Mouse (Mus musculus): ENCODE data around the gene Rusc2. TPM values are rescaled to one million over a fixed set of nuclear protein-coding genes. Genes with fewer than 3 reads are reported as not detected.

Gene Rusc2
- polyA plus RNA-seq, 1 experiment: not detected

- peaks cover 19% of the 10 kb centered on the region for H3K4me1 ChIP-seq (ENCODE audit: control insufficient read depth, insufficient read depth, low read length)
- H3K27ac ChIP-seq (ENCODE audit: insufficient read depth, low read depth, low read length): no peak overlapping the region
- no peak for TF ChIP-seq CTCF (IDR thresholded peaks at IDR 0.05; ENCODE audit: insufficient read depth, low read depth, low read length)
- TF ChIP-seq POLR2A (IDR thresholded peaks at IDR 0.05; ENCODE audit: insufficient read depth, low read depth, low read length): no peak
- H3K4me3 ChIP-seq (ENCODE audit: insufficient read depth, low read depth, low read length): no peak overlapping the region
- 59% methylated on average over 14 of the region's 14 CpGs for WGBS
Measured at GRCm38 (mm10) chr4:43425197-43425596, 43.4 kb downstream of the Rusc2 start.

DNA sequence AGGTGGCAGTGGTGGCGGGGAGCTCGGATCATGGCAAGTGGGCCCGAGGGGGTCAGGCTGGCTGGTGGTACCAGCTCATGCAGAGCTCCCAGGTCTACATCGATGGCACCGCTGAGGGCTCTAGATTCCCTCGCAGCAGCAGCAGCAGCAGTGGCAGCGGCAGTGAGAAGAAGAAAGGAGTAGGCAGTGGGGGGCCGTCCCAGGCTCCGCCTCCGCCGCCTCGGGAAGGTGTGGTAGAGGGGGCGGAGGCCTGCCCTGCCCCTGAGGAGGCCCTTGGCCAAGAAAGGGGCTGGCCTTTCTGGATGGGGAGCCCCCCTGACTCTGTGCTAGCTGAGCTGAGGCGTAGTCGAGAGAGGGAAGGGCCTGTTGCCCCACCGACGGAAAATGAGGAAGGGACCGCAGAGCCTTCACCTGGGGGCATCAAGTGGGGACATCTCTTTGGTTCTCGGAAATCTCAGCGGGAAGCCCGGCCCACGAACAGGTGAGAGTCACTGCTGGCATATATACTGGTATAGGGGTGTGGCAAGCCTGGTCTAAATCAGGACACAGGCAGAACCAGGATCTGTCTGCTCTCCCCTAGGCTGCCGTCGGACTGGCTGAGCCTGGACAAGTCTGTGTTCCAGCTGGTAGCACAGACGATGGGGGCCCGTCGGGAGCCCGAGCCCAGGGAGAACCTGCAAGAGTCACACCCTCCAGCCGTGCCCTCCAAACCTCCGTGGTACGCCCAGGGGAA is 44.0 kb downstream of the Rusc2 start:
- TF ChIP-seq CTCF (IDR thresholded peaks at IDR 0.05; ENCODE audit: insufficient read depth, low read depth, low read length) (no peak), POLR2A (IDR thresholded peaks at IDR 0.05; ENCODE audit: insufficient read depth, low read depth, low read length) (no peak)
- Histone ChIP-seq H3K27ac (ENCODE audit: insufficient read depth, low read depth, low read length) (no peak overlapping the region), H3K4me3 (ENCODE audit: insufficient read depth, low read depth, low read length) (no peak overlapping the region), H3K4me1 (ENCODE audit: control insufficient read depth, insufficient read depth, low read length) (peaks cover 19% of the 10 kb centered on the region)
- WGBS: 51% methylated on average over 31 of the region's 31 CpGs

DNA sequence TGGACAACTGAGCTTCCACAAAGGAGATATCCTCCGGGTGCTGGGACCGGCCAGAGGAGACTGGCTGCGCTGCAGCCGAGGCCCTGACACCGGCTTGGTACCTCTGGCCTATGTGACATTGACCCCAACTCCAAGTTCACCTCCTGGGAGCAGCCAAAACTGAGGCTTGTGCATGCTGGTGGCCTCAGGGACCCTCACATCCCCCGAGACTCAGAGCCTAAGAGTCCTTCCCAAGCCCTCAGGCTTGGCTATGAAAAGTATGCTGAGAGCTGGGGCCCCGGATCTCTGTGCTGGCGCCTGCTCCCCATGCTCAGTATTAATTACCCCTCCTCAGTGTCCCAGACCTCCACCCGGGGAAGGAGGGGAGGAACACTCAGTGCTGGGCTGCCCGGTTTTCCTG is 44.7 kb downstream of the Rusc2 start:
- 64% methylated on average over 10 of the region's 10 CpGs for WGBS
- TF ChIP-seq POLR2A (IDR thresholded peaks at IDR 0.05; ENCODE audit: insufficient read depth, low read depth, low read length) (no peak), CTCF (IDR thresholded peaks at IDR 0.05; ENCODE audit: insufficient read depth, low read depth, low read length) (no peak)
- Histone ChIP-seq H3K4me1 (ENCODE audit: control insufficient read depth, insufficient read depth, low read length) (peaks cover 19% of the 10 kb centered on the region), H3K27ac (ENCODE audit: insufficient read depth, low read depth, low read length) (no peak overlapping the region), H3K4me3 (ENCODE audit: insufficient read depth, low read depth, low read length) (no peak overlapping the region)

DNA sequence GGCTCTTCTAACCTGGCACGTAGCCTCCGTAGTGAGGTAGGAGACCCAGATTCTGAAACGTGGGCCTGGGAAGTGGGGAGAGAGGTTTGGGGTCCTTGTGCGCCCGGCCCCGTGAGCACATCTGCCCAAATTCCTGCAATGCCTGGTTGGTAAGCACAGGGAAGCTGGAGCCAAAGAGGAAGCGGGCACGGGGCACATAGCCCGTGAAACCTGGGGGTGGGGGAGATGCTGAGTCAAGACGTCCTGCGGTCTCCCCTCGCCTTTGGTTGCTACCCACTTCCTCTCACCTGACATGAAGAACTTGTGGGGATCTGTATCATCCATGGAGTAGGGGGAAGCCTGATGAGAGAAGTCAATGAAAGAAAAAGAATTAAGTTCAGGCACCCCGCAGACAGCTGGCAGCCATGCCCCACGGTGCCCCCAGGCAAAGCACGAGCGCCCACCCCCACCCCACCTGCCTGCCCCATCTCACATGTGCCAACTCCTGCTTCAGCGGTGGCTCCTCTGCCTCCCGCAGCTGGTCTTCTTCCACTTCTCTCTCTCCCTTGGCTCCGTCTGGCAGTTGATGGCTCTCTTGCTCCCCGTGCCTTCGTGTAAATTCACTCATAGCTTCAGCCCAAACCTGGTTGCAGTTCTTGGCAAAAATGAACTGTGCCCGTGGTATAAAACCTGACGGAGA is 45.9 kb downstream of the Rusc2 start:
- 36% methylated on average over 23 of the region's 23 CpGs for WGBS
- no peak for TF ChIP-seq CTCF (IDR thresholded peaks at IDR 0.05; ENCODE audit: insufficient read depth, low read depth, low read length)
- no peak for TF ChIP-seq POLR2A (IDR thresholded peaks at IDR 0.05; ENCODE audit: insufficient read depth, low read depth, low read length)
- H3K4me1 ChIP-seq (ENCODE audit: control insufficient read depth, insufficient read depth, low read length): peaks cover 19% of the 10 kb centered on the region
- no peak overlapping the region for H3K4me3 ChIP-seq (ENCODE audit: insufficient read depth, low read depth, low read length)
- no peak overlapping the region for H3K27ac ChIP-seq (ENCODE audit: insufficient read depth, low read depth, low read length)

- no peak for TF ChIP-seq POLR2A (IDR thresholded peaks at IDR 0.05; ENCODE audit: insufficient read depth, low read depth, low read length)
- TF ChIP-seq CTCF (IDR thresholded peaks at IDR 0.05; ENCODE audit: insufficient read depth, low read depth, low read length): no peak
- no peak overlapping the region for H3K4me3 ChIP-seq (ENCODE audit: insufficient read depth, low read depth, low read length)
- WGBS: 47% methylated on average over 16 of the region's 16 CpGs
- peaks cover 19% of the 10 kb centered on the region for H3K4me1 ChIP-seq (ENCODE audit: control insufficient read depth, insufficient read depth, low read length)
- H3K27ac ChIP-seq (ENCODE audit: insufficient read depth, low read depth, low read length): no peak overlapping the region
Measured at GRCm38 (mm10) chr4:43428180-43428861, 46.5 kb downstream of the Rusc2 start.

DNA sequence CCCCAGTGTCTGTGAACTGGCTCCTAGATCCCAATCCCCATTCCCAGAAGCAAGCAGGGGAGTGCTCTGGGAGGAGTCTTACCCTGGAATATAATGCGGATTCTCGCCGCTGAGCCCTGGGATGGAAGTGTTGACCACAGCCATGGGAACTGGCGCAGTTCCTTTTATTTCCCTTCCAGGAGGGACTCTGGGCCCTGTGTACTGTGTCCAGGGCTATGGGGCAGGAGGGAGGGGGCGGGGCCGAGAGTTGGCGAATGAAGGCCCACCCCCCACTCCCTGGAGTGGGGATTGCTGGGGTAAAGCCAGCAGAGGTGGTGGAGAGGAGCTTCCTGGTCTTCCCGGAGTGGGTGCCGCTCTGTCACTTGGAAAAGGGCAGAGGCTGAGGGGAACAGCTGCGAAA is 47.2 kb downstream of the Rusc2 start, which contains the start of gene Fam166b:
Gene Fam166b (minus strand): TSS at position 189 of the 400 bp plus-strand sequence.
- TF ChIP-seq CTCF (IDR thresholded peaks at IDR 0.05; ENCODE audit: insufficient read depth, low read depth, low read length) (no peak), POLR2A (IDR thresholded peaks at IDR 0.05; ENCODE audit: insufficient read depth, low read depth, low read length) (no peak)
- H3K27ac ChIP-seq (ENCODE audit: insufficient read depth, low read depth, low read length): no peak within 1 kb of the TSS
- peaks cover 19% of the 10 kb centered on the region for H3K4me1 ChIP-seq (ENCODE audit: control insufficient read depth, insufficient read depth, low read length)
- WGBS: 24% methylated on average over 10 of the region's 10 CpGs
- no peak within 1 kb of the TSS for H3K4me3 ChIP-seq (ENCODE audit: insufficient read depth, low read depth, low read length)

DNA sequence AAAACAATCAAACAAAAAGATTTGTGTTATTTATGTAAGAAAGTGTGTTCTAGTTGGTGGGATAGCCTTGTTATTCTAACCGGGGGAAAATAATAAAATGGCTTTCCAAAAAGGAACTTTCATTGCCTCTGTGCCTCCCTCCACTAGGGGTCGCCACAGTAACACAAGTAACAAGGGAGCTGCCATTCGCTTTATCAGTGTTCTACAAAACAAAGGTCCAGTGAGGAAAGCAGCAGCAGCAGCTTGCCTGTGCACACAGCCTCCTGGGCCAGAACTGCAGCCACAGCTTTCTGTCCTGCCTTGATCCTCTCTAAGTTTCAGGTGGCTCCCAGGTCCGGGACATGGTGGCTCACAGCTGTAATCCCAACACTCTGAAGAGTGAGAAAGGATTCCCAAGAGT is 49.9 kb downstream of the Rusc2 start:
- Histone ChIP-seq H3K4me3 (ENCODE audit: insufficient read depth, low read depth, low read length) (no peak overlapping the region), H3K4me1 (ENCODE audit: control insufficient read depth, insufficient read depth, low read length) (peaks cover 13% of the 10 kb centered on the region), H3K27ac (ENCODE audit: insufficient read depth, low read depth, low read length) (no peak overlapping the region)
- WGBS: 3% methylated on average over 4 of the region's 4 CpGs
- no peak for TF ChIP-seq POLR2A (IDR thresholded peaks at IDR 0.05; ENCODE audit: insufficient read depth, low read depth, low read length)
- TF ChIP-seq CTCF (IDR thresholded peaks at IDR 0.05; ENCODE audit: insufficient read depth, low read depth, low read length): peak; percentile 30; the same call in 1 of the 2 replicates

DNA sequence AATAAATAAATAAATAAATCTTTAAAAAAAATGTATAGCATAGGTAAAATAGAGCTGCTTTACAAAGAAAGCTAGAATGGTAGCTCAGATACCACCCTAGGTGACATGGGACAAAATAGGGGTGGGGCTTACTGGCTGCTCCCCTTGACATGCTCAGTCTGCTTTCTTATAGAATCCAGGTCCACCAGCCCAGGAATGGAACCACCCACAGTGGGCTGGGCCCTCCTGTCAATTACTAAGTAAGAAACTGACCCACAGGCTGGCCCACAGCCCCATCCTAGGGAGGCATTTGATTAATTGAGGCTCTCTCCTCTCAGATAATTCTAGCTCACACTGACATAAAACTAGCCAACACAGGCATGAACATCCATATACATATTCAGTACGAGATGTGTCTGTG is 51.1 kb downstream of the Rusc2 start:
- TF ChIP-seq CTCF (IDR thresholded peaks at IDR 0.05; ENCODE audit: insufficient read depth, low read depth, low read length) (no peak), POLR2A (IDR thresholded peaks at IDR 0.05; ENCODE audit: insufficient read depth, low read depth, low read length) (no peak)
- Histone ChIP-seq H3K4me3 (ENCODE audit: insufficient read depth, low read depth, low read length) (no peak overlapping the region), H3K27ac (ENCODE audit: insufficient read depth, low read depth, low read length) (no peak overlapping the region), H3K4me1 (ENCODE audit: control insufficient read depth, insufficient read depth, low read length) (peaks cover 8% of the 10 kb centered on the region; the same call in 1 of the 2 replicates)
- WGBS: 83% methylated on average over 1 of the region's 1 CpGs

- Histone ChIP-seq H3K27ac (ENCODE audit: insufficient read depth, low read depth, low read length) (peak within 1 kb of the TSS; percentile 96), H3K4me1 (ENCODE audit: control insufficient read depth, insufficient read depth, low read length) (peaks cover 14% of the 10 kb centered on the region), H3K4me3 (ENCODE audit: insufficient read depth, low read depth, low read length) (peak within 1 kb of the TSS; percentile 79)
- TF ChIP-seq CTCF (IDR thresholded peaks at IDR 0.05; ENCODE audit: insufficient read depth, low read depth, low read length) (no peak), POLR2A (IDR thresholded peaks at IDR 0.05; ENCODE audit: insufficient read depth, low read depth, low read length) (no peak)
- 15% methylated on average over 4 of the region's 4 CpGs for WGBS
Measured at GRCm38 (mm10) chr4:43441639-43442038, 59.9 kb downstream of the Rusc2 start, which contains the start of gene Tesk1. Gene Tesk1 (plus strand): TSS chr4:43441939.

Data from olfactory bulb, adult 2 months (tissue).